Mouse (Mus musculus) kidney, adult 2 months (tissue): ENCODE measurements around the gene Hck. TPM values are rescaled to one million over a fixed set of nuclear protein-coding genes. Genes with fewer than 3 reads are reported as not detected.
A peak's percentile ranks its signal among the peaks of the same experiment; 100 is the strongest.

Experiments
- DNase-seq: peaks from one replicate; pipeline ENCODE4 v3.0.0; 2021
- H3K27ac ChIP-seq: fragments of 200-500 bp; 2 replicates; pipeline ENCODE4 v1.5.1; 2012; ENCODE audit warnings: low read depth, low read length, control low read depth, inconsistent platforms; ENCODE audit not compliant: insufficient read depth
- H3K27me3 ChIP-seq: fragments of 200-500 bp; replicated peaks from 2 replicates; pipeline ENCODE4 v1.6.1; 2012; ENCODE audit warnings: mild to moderate bottlenecking, moderate library complexity, low read length, inconsistent platforms; ENCODE audit not compliant: control insufficient read depth, insufficient read depth
- H3K36me3 ChIP-seq: fragments of 200-500 bp; 2 replicates; pipeline ENCODE4 v1.6.1; 2012; ENCODE audit warnings: mild to moderate bottlenecking, moderate library complexity, low read length, inconsistent platforms; ENCODE audit not compliant: control insufficient read depth, insufficient read depth
- H3K4me1 ChIP-seq: fragments of 200-500 bp; 2 replicates; pipeline ENCODE4 v1.6.1; 2011; ENCODE audit warnings: low read length; ENCODE audit not compliant: control insufficient read depth, insufficient read depth
- H3K4me3 ChIP-seq: fragments of 200-500 bp; 2 replicates; pipeline ENCODE4 v1.5.1; 2011; ENCODE audit warnings: mild to moderate bottlenecking, low read depth, low read length, control low read depth; ENCODE audit not compliant: insufficient read depth
- CTCF ChIP-seq: fragments of 200-500 bp; conservative IDR thresholded peaks from 2 replicates; pipeline ENCODE4 v1.5.1; 2011; ENCODE audit warnings: low read depth, mild to moderate bottlenecking, control low read depth, low read length, moderate library complexity, mixed read lengths; ENCODE audit not compliant: insufficient read depth, insufficient read length
- POLR2A ChIP-seq: fragments of 200-500 bp; IDR thresholded peaks from one replicate; pipeline ENCODE4 v1.6.1; 2011; ENCODE audit warnings: low read depth, low read length, control low read depth
- WGBS: fragments of 180-500 bp; shearing (Covaris S2); methylation state at CpG from one replicate; pipeline ENCODE4 v1.1.7; 2018; 5-methylcytosine and 5-hydroxymethylcytosine counted together
- polyA plus RNA-seq: library from polyadenylated mRNA; depleted of rRNA; stranded (reverse); fragments of >200 nt; gene quantifications from 2 replicates; pipeline ENCODE4 v1.2.3, GENCODE M21; 2012; rRNA removed

Gene Hck
- polyA plus RNA-seq, 1 experiment: 4.4 TPM

DNA sequence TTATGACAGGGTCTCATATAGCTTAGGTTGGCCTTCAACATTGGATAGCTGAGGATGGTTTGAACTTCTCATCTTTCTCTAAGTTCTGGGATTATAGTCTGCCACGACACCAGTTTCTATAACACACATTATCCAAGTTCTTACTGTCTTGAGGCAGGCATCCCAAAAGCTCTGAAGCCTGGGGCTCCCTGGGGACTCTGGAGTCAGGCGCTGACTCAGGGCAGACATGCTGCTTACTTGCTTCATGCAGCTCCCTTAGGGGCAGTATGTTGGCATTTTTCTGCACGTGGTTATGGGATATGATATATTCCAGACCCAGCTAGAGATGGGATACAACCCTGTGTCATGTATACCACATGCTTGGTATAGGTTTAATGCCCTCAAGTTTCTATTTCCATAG lies 71.7 kb downstream of the Hck start:
- TF ChIP-seq POLR2A (no peak), CTCF (no peak)
- no peaks in the 10 kb centered on the region for H3K27me3 ChIP-seq
- H3K27ac ChIP-seq: no peak overlapping the region
- peaks cover 11% of the 10 kb centered on the region; the same call in 1 of the 2 replicates for H3K4me1 ChIP-seq
- WGBS: 73% methylated on average over 3 of the region's 3 CpGs
- no peak overlapping the region for H3K4me3 ChIP-seq
- H3K36me3 ChIP-seq: no peaks in the 10 kb centered on the region
- DNase-seq: no peak

DNA sequence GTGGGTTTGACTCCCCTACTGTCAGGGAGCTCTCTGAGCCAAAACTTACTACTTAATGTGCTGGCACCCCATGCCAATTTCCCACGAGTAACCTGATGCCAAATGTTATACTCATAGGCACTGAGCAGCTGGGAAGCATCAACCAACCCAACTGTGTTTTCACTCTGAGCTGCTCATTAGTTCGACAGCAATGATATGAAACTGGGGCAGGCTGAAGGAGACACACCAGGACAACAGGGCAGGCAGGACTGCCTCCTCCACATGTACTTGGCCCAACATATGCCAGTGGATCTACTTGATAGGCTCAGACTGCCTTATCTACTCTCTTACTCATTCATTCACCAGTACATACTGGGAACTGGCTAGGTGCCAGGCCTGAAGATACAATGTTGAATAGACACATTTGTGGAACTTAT lies 77.9 kb downstream of the Hck start:
- H3K4me1 ChIP-seq: no peaks in the 10 kb centered on the region
- no peaks in the 10 kb centered on the region for H3K27me3 ChIP-seq
- H3K27ac ChIP-seq: no peak overlapping the region
- WGBS: 52% methylated on average over 2 of the region's 2 CpGs
- H3K4me3 ChIP-seq: no peak overlapping the region
- TF ChIP-seq CTCF: no peak
- no peak for TF ChIP-seq POLR2A
- H3K36me3 ChIP-seq: no peaks in the 10 kb centered on the region; the same call in 1 of the 2 replicates
- no peak for DNase-seq

DNA sequence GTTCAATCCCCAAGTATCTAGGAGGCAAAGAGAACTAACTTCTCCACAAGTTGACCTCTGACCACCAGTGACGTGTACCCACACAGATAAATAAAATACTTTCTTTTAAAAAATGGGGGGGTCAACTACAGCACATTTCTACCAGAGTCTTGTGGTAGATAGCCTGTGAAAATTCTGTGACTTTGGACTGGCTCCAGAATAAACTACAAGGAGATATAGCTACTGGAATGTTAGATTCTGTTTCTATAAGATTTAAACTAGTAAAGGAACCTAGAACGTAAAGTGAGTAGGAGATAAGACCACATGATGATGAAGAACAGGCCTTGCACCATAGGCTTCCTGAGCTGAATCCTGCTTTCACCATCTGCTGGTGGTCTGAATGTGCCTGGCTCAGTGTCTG lies 79.6 kb downstream of the Hck start:
- no peaks in the 10 kb centered on the region; the same call in 1 of the 2 replicates for H3K36me3 ChIP-seq
- H3K4me3 ChIP-seq: no peak overlapping the region
- DNase-seq: no peak
- H3K27me3 ChIP-seq: no peaks in the 10 kb centered on the region
- TF ChIP-seq CTCF (no peak), POLR2A (no peak)
- H3K4me1 ChIP-seq: no peaks in the 10 kb centered on the region
- 80% methylated on average over 2 of the region's 2 CpGs for WGBS
- H3K27ac ChIP-seq: no peak overlapping the region

GRCm38 (mm10) chr2:153191242-153191641 lies 83.0 kb downstream of the Hck start:
- Histone ChIP-seq H3K4me1 (no peaks in the 10 kb centered on the region), H3K4me3 (no peak overlapping the region), H3K36me3 (no peaks in the 10 kb centered on the region; the same call in 1 of the 2 replicates), H3K27me3 (no peaks in the 10 kb centered on the region), H3K27ac (no peak overlapping the region)
- no peak for DNase-seq
- no peak for TF ChIP-seq POLR2A
- TF ChIP-seq CTCF: no peak
- 77% methylated on average over 2 of the region's 2 CpGs for WGBS

DNA sequence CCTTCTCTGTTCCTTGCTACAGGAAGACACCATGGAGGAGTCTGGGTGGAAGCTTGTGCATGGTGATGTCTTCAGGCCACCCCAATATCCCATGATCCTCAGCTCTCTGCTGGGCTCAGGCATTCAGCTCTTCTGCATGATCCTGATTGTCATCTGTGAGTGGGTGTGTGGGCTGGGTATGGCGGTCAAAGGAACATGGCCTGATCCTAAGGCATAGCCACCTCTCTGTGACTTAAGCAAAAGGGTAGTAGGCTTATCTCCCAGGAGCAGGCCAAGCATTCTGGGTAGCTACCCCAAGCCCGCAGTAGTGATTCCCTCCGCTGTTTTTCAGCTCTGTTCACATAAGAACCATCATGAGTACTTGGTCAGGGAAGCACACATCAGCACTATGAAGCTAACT lies 86.0 kb downstream of the Hck start:
- TF ChIP-seq CTCF: no peak
- H3K27ac ChIP-seq: no peak overlapping the region
- H3K4me1 ChIP-seq: no peaks in the 10 kb centered on the region
- H3K4me3 ChIP-seq: no peak overlapping the region
- H3K36me3 ChIP-seq: no peaks in the 10 kb centered on the region; the same call in 1 of the 2 replicates
- no peaks in the 10 kb centered on the region for H3K27me3 ChIP-seq
- WGBS: 99% methylated on average over 3 of the region's 3 CpGs
- DNase-seq: no peak

DNA sequence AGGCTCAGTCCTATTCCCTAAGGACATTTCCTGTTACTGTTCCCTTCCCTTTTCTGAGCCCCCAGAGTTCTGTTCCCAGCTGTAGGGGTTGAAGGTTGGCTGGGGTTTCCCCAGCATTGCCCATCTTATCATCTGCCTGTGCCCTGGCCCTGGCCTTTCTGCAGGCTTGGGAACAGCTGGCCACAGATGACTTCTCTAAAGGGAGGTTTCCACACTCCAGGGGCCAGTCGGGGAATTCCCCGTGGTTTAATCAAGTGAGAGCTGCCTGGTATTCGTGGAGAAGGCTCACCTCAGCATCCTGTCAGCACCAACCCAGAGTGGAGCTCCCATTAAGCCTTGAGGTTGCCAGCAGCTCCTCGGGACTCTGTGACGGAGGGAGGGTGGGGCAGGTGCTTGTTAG lies 90.2 kb downstream of the Hck start:
- Histone ChIP-seq H3K36me3 (no peaks in the 10 kb centered on the region; the same call in 1 of the 2 replicates), H3K4me3 (no peak overlapping the region), H3K4me1 (no peaks in the 10 kb centered on the region), H3K27ac (no peak overlapping the region), H3K27me3 (no peaks in the 10 kb centered on the region)
- no peak for TF ChIP-seq CTCF
- no peak for TF ChIP-seq POLR2A
- DNase-seq: no peak
- WGBS: 66% methylated on average over 5 of the region's 5 CpGs

DNA sequence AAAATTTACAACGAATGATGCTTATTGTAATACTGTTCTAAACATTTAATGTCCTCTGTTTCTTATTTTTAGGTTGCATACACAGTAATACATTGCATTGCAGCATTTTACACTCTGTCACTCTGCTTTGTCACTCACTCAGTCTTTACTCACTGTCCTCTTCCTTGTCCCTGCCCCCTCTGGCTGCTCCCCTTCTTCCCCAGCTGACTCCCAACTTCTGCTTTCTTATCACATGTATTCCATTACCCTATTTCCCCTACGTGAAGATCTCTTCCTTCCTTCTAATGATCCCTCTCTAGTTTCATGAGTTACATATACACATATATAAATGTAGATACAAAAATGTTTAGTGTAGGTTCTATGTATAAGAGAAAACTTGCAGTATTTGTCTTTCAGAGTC lies 90.8 kb downstream of the Hck start:
- 84% methylated on average over 2 of the region's 2 CpGs for WGBS

More for the DNA sequence above, 90.8 kb downstream of the Hck start:
- TF ChIP-seq POLR2A (no peak), CTCF (no peak)
- H3K4me1 ChIP-seq: no peaks in the 10 kb centered on the region
- no peaks in the 10 kb centered on the region for H3K27me3 ChIP-seq
- DNase-seq: peak; percentile 8
- H3K4me3 ChIP-seq: no peak overlapping the region
- H3K36me3 ChIP-seq: no peaks in the 10 kb centered on the region; the same call in 1 of the 2 replicates
- H3K27ac ChIP-seq: no peak overlapping the region

Other genes starting within 250 kb of the Hck start
- gene Mylk2, start 197.1 kb upstream of the Hck start, polyA plus RNA-seq: 0.07 and 1.1 TPM in 2 replicates
- 6.4 and 7.3 TPM in 2 replicates for gene Foxs1, start 175.3 kb upstream of the Hck start, polyA plus RNA-seq
- 12.3 and 20.6 TPM in 2 replicates for gene Dusp15, start 156.8 kb upstream of the Hck start, polyA plus RNA-seq
- 0.46 and 1.0 TPM in 2 replicates for gene Ttll9, start 146.0 kb upstream of the Hck start, polyA plus RNA-seq
- 55.7 and 68.4 TPM in 2 replicates for gene Pdrg1, start 93.0 kb upstream of the Hck start, polyA plus RNA-seq
- not detected in 2 replicates for gene Xkr7, start 76.6 kb upstream of the Hck start, polyA plus RNA-seq
- gene Ccm2l, start 42.5 kb upstream of the Hck start, polyA plus RNA-seq: 23.0 and 25.1 TPM in 2 replicates
- 46.0 and 49.5 TPM in 2 replicates for gene Tm9sf4, start 52.8 kb downstream of the Hck start, polyA plus RNA-seq
- 2.2 and 2.3 TPM in 2 replicates for gene Tspyl3, start 117.0 kb downstream of the Hck start, polyA plus RNA-seq
- 4.3 and 4.4 TPM in 2 replicates for gene Plagl2, start 133.0 kb downstream of the Hck start, polyA plus RNA-seq
- 17.5 and 19.9 TPM in 2 replicates for gene Pofut1, start 133.1 kb downstream of the Hck start, polyA plus RNA-seq
- 10.1 and 10.9 TPM in 2 replicates for gene Kif3b, start 182.9 kb downstream of the Hck start, polyA plus RNA-seq
- 9.1 and 10.0 TPM in 2 replicates for gene Asxl1, start 237.4 kb downstream of the Hck start, polyA plus RNA-seq